Mouse (Mus musculus): ENCODE measurements around the gene Snx6. TPM values are rescaled to one million over a fixed set of nuclear protein-coding genes. Genes with fewer than 3 reads are reported as not detected.

Gene Snx6
- polyA plus RNA-seq (2017; shearing (Covaris generic)) = 100 to 1,000 TPM; 112 to 126 TPM

GRCm38 (mm10) chr12:54795153-54795998 is at the start of gene Snx6:
Gene Snx6, minus strand, starts transcription at chr12:54795703.

Other genes starting within 250 kb of the Snx6 start
- gene Sptssa, start 139.1 kb downstream of the Snx6 start, polyA plus RNA-seq (2017; shearing (Covaris generic)) = 100 to 1,000 TPM; 171 to 282 TPM
- gene Eapp, start 99.8 kb downstream of the Snx6 start, polyA plus RNA-seq (2017; shearing (Covaris generic)) = 10 to 100 TPM; 81.8 to 91.4 TPM
- gene Cfl2, start 67.2 kb upstream of the Snx6 start, polyA plus RNA-seq (2017; shearing (Covaris generic)) = 10 to 100 TPM; 28.5 to 33.8 TPM
- gene Gm20403, start 190.8 kb upstream of the Snx6 start, polyA plus RNA-seq (2017; shearing (Covaris generic)) = 1 to 10 TPM; 5.0 to 6.7 TPM
- 100 to 1,000 TPM; 140 to 152 TPM for gene Baz1a, start 218.6 kb upstream of the Snx6 start, polyA plus RNA-seq (2017; shearing (Covaris generic))

All from activated CD4-positive, CD25-positive, alpha-beta regulatory T cell (primary cell).